Mouse (Mus musculus): ENCODE measurements at regions not wholly inside any gene's neighbourhood (a gene's known extent, or its start where the extent isn't known, plus 50 kb on each side); places are given as distances from the start of the nearest gene placed in this dataset.

GRCm38 (mm10) chr9:112607221-112607620 is 371.5 kb upstream of the Arpp21 start:
- TF ChIP-seq POLR2A (IDR thresholded peaks at IDR 0.05; ENCODE audit: extremely low read depth, insufficient read depth, low read length) (no peak), CTCF (IDR thresholded peaks at IDR 0.05; ENCODE audit: extremely low read depth, insufficient read depth, low read length) (no peak)
